Mouse (Mus musculus) cerebellum, adult 11 months (tissue): ENCODE data around the gene Crygf.
"Not testable (repeated sequence)": the region's sequence is repeated elsewhere in the genome, so short reads cannot be mapped to it uniquely, and the experiment has no call there.

Experiments used
- DNase-seq: peaks from one replicate; pipeline ENCODE4 v3.0.0; 2022

Crygf gene

GRCm38 (mm10) chr1:65926294-65926693 lies at the start of gene Crygf:
TSS of gene Crygf (plus strand) at chr1:65926520.
- no peak for DNase-seq

- DNase-seq: no peak
Observed at GRCm38 (mm10) chr1:65925361-65926210, 734 bp upstream of the Crygf start.

GRCm38 (mm10) chr1:65926696-65927095 lies 376 bp downstream of the Crygf start:
- DNase-seq: not testable (repeated sequence)

GRCm38 (mm10) chr1:65930055-65930454 lies 3.7 kb downstream of the Crygf start:
- no peak for DNase-seq

- no peak for DNase-seq
Observed at GRCm38 (mm10) chr1:65932091-65932812, 5.9 kb downstream of the Crygf start.
